Mouse (Mus musculus): ENCODE results near the gene Bcap29. TPM values are rescaled to one million over a fixed set of nuclear protein-coding genes. Genes with fewer than 3 reads are reported as not detected.

The Bcap29 gene
- 0.44 and 0.91 TPM in 2 replicates for polyA plus RNA-seq (2012; rRNA removed)

GRCm38 (mm10) chr12:31634343-31635239, at the start of gene Bcap29:
Bcap29 (minus strand) TSS chr12:31634658.

GRCm38 (mm10) chr12:31654197-31654964, 19.9 kb upstream of the Bcap29 start, which contains the start of the genes Dus4l and Cog5:
Dus4l (minus strand) TSS chr12:31654826.
Cog5 (plus strand) TSS chr12:31654869.

Other genes with a start within 250 kb of the Bcap29 start
- 155 and 187 TPM in 2 replicates for gene Slc26a3, start 243.8 kb downstream of the Bcap29 start, polyA plus RNA-seq (2012; rRNA removed)
- 2.9 and 3.6 TPM in 2 replicates for gene Cbll1, start 135.0 kb downstream of the Bcap29 start, polyA plus RNA-seq (2012; rRNA removed)
- gene Slc26a4, start 74.7 kb downstream of the Bcap29 start, polyA plus RNA-seq (2012; rRNA removed) = 0.10 and 0.14 TPM in 2 replicates
- gene Dus4l, start 20.2 kb upstream of the Bcap29 start, polyA plus RNA-seq (2012; rRNA removed) = 3.4 and 3.8 TPM in 2 replicates
- gene Cog5, start 20.2 kb upstream of the Bcap29 start, polyA plus RNA-seq (2012; rRNA removed) = 12.0 and 13.8 TPM in 2 replicates
- gene Gpr22, start 79.3 kb upstream of the Bcap29 start, polyA plus RNA-seq (2012; rRNA removed) = 0.22 TPM in 1 of 2 replicates, not detected in the other

Data from colon, adult 2 months (tissue).